In genomic region chr8:80249762-80250161, GRCm38 (mm10) we compare ENCODE assay signal across 25 mouse cellular contexts.
"Had no signal": no experiment of that assay in that cellular context is flagged by ENCODE, and none has a peak within 500 bp of the region (broad histone marks: within the 10 kb centered on the region; RNA-seq: fewer than 3 reads in every experiment).

No protein-coding gene starts in this region.

- H3K9me3 ChIP-seq: heart, embryonic 10.5 days; heart, embryonic 12.5 days; hindbrain, embryonic 10.5 days; hindbrain, embryonic 12.5 days; intestine, embryonic 15.5 days; liver, embryonic 13.5 days had no signal

- H3K27me3 ChIP-seq: heart, embryonic 12.5 days; hindbrain, embryonic 12.5 days; intestine, embryonic 15.5 days; liver, embryonic 13.5 days had no signal

- H3K4me2 ChIP-seq: heart, embryonic 12.5 days; hindbrain, embryonic 12.5 days; hindbrain, embryonic 14.5 days; intestine, embryonic 15.5 days; liver, embryonic 11.5 days; liver, embryonic 13.5 days had no signal

- DNase-seq: gastrocnemius, adult 2 months; gastrocnemius, postnatal 10 days; gastrocnemius, postnatal 25 days; heart, adult 18-20 months; heart, postnatal 10 days; heart, postnatal 4 days; kidney, adult 18-20 months; kidney, adult 8-10 months; kidney, postnatal 10 days; kidney, postnatal 36 days; layer of hippocampus, adult 9-11 months; layer of hippocampus, postnatal 36 days; left cerebral cortex, postnatal 4 days; liver; liver, embryonic 13.5 days had no signal

- H3K27ac ChIP-seq: gastrocnemius, adult 2 months; heart, embryonic 10.5 days; hindbrain, embryonic 10.5 days; hindbrain, embryonic 12.5 days; hindbrain, embryonic 14.5 days; intestine, embryonic 15.5 days; liver, embryonic 13.5 days had no signal

- H3K36me3 ChIP-seq: heart, embryonic 10.5 days; heart, embryonic 12.5 days; hindbrain, embryonic 10.5 days; hindbrain, embryonic 12.5 days; intestine, embryonic 15.5 days; liver, embryonic 13.5 days had no signal

- ATAC-seq: hindbrain, embryonic 16.5 days; inflammation-experienced regulatory T-cells, adult 6 months; intestine, embryonic 15.5 days; intestine, postnatal 0 days had no signal

- H3K4me1 ChIP-seq: hindbrain, embryonic 12.5 days; intestine, embryonic 15.5 days; liver, embryonic 13.5 days had no signal

- H3K9ac ChIP-seq: heart, embryonic 12.5 days; hindbrain, embryonic 12.5 days; hindbrain, embryonic 14.5 days; intestine, embryonic 15.5 days; liver, embryonic 13.5 days had no signal

- H3K4me3 ChIP-seq: gastrocnemius, adult 2 months; heart, embryonic 10.5 days; heart, embryonic 12.5 days; hindbrain, embryonic 10.5 days; hindbrain, embryonic 12.5 days; intestine, embryonic 15.5 days; liver, embryonic 13.5 days had no signal
